Mouse (Mus musculus) neural tube, embryonic 11.5 days (tissue): ENCODE measurements around the gene Slc29a2. TPM values are rescaled to one million over a fixed set of nuclear protein-coding genes. Genes with fewer than 3 reads are reported as not detected.
"Not testable (repeated sequence)": the region's sequence is repeated elsewhere in the genome, so short reads cannot be mapped to it uniquely, and the experiment has no call there.

Experiments
- ATAC-seq: fragments of 200-750 bp; cut with Nextera tagmentation; 2 replicates; pipeline ENCODE4 v1.8.0; 2017; ENCODE audit warnings: moderate number of reproducible peaks, mild to moderate bottlenecking, moderate TSS enrichment, moderate library complexity; ENCODE audit not compliant: insufficient read depth, low FRiP score, low TSS enrichment
- DNase-seq: peaks from one replicate; pipeline ENCODE4 v3.0.0-alpha.2; 2015; ENCODE audit warnings: low spot score
- H3K27ac ChIP-seq: fragments of 300-500 bp; sonication (generic); 2 replicates; pipeline ENCODE4 v1.5.1; 2014; ENCODE audit warnings: low read depth, mild to moderate bottlenecking, low read length
- H3K27me3 ChIP-seq: fragments of 300-500 bp; sonication (generic); 2 replicates; pipeline ENCODE4 v1.6.1; 2014; ENCODE audit warnings: mild to moderate bottlenecking, low read length, mixed read lengths; ENCODE audit not compliant: control insufficient read depth, insufficient read depth
- H3K36me3 ChIP-seq: fragments of 300-500 bp; sonication (generic); 2 replicates; pipeline ENCODE4 v1.6.1; 2014; ENCODE audit warnings: mild to moderate bottlenecking, low read length, moderate library complexity, mixed read lengths; ENCODE audit not compliant: control insufficient read depth, insufficient read depth
- H3K4me1 ChIP-seq: fragments of 300-500 bp; sonication (generic); 2 replicates; pipeline ENCODE4 v1.6.1; 2014; ENCODE audit warnings: low read length, mixed read lengths; ENCODE audit not compliant: control insufficient read depth, insufficient read depth
- H3K4me2 ChIP-seq: fragments of 300-500 bp; sonication (generic); 2 replicates; pipeline ENCODE4 v1.6.1; 2014; ENCODE audit warnings: low read depth, mild to moderate bottlenecking, moderate library complexity
- H3K4me3 ChIP-seq: fragments of 300-500 bp; sonication (generic); 2 replicates; pipeline ENCODE4 v1.5.1; 2014; ENCODE audit warnings: low read depth, low read length
- H3K9ac ChIP-seq: fragments of 300-500 bp; sonication (generic); 2 replicates; pipeline ENCODE4 v1.6.1; 2014; ENCODE audit warnings: mild to moderate bottlenecking, low read length
- H3K9me3 ChIP-seq: fragments of 300-500 bp; sonication (generic); 2 replicates; pipeline ENCODE4 v1.6.1; 2016; ENCODE audit warnings: low read length; ENCODE audit not compliant: control insufficient read depth
- WGBS: fragments of 180-500 bp; shearing (Covaris S2); extraction: QIAGEN DNeasy Blood & Tissue Kit; methylation state at CpG from one replicate; pipeline ENCODE4 v1.1.7; 2014; 5-methylcytosine and 5-hydroxymethylcytosine counted together
- polyA plus RNA-seq: library from polyadenylated mRNA; unstranded; fragments of >200 nt; fragmentation: Nextera tagmentation; extraction: Ambion mirVana; gene quantifications from 2 replicates; pipeline ENCODE4 v1.2.1, GENCODE M21; 2014

Gene Slc29a2
- polyA plus RNA-seq, 1 experiment from 2014 or later: 6.2 TPM

GRCm38 (mm10) chr19:4994043-4994442, 29.6 kb upstream of the Slc29a2 start:
- no peak for ATAC-seq
- 66% methylated on average over 5 of the region's 5 CpGs for WGBS
- no peak for DNase-seq
- Histone ChIP-seq H3K27ac (no peak overlapping the region), H3K9me3 (no peaks in the 10 kb centered on the region), H3K4me1 (no peaks in the 10 kb centered on the region), H3K4me2 (no peak overlapping the region), H3K27me3 (peaks cover 42% of the 10 kb centered on the region), H3K9ac (no peak overlapping the region), H3K36me3 (no peaks in the 10 kb centered on the region), H3K4me3 (no peak overlapping the region)

- H3K9me3 ChIP-seq: no peaks in the 10 kb centered on the region
- H3K4me1 ChIP-seq: 0 out of 2 replicates have a peak, but pooled peaks cover 5% of the 10 kb centered on the region
- no peaks in the 10 kb centered on the region for H3K27me3 ChIP-seq
- WGBS: 77% methylated on average over 6 of the region's 6 CpGs
- H3K4me2 ChIP-seq: no peak overlapping the region
- ATAC-seq (no peak), DNase-seq (no peak)
- H3K4me3 ChIP-seq: no peak overlapping the region
- H3K36me3 ChIP-seq: no peaks in the 10 kb centered on the region
- H3K27ac ChIP-seq: no peak overlapping the region
- no peak overlapping the region for H3K9ac ChIP-seq
Observed at GRCm38 (mm10) chr19:4999445-5000140, 24.1 kb upstream of the Slc29a2 start.

- H3K27me3 ChIP-seq: no peaks in the 10 kb centered on the region
- peak; percentile 92 for DNase-seq
- H3K27ac ChIP-seq: peak overlapping the region; percentile 35; the same call in 1 of the 2 replicates
- H3K4me1 ChIP-seq: 0 out of 2 replicates have a peak, but pooled peaks cover 5% of the 10 kb centered on the region
- H3K4me2 ChIP-seq: peak overlapping the region; percentile 43
- H3K4me3 ChIP-seq: peak overlapping the region; percentile 21
- peak overlapping the region; percentile 23; the same call in 1 of the 2 replicates for H3K9ac ChIP-seq
- peak; percentile 93 for ATAC-seq
- H3K9me3 ChIP-seq: no peaks in the 10 kb centered on the region
- under 1% methylated on average over 39 of the region's 39 CpGs for WGBS
- no peaks in the 10 kb centered on the region for H3K36me3 ChIP-seq
Observed at GRCm38 (mm10) chr19:5001666-5002406, 21.8 kb upstream of the Slc29a2 start.

DNA sequence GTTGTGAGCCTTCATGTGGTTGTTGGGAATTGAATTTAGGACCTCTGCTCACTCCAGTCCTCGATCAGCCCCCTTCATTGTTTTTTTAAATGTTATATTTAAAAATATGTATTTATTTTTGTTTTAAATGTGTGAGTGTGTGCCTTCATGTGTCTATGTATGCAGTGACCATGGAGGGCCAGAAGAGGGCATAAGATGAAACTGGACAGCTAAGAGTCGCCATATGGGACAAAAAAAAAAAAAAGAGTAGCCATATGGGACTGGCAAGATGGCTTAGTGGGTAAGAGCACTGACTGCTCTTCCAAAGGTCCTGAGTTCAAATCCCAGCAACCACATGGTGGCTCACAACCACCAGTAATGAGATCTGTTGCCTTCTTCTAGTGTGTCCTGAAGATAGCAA, 20.0 kb upstream of the Slc29a2 start:
- H3K9me3 ChIP-seq, ATAC-seq, H3K27ac ChIP-seq, H3K27me3 ChIP-seq, H3K4me2 ChIP-seq, DNase-seq, H3K9ac ChIP-seq, H3K4me1 ChIP-seq, H3K4me3 ChIP-seq, H3K36me3 ChIP-seq: not testable (repeated sequence)
- whole genome bisulfite sequencing: 63% methylated on average over 2 of the region's 2 CpGs

GRCm38 (mm10) chr19:5004925-5005324, 18.7 kb upstream of the Slc29a2 start:
- Histone ChIP-seq H3K9ac (no peak overlapping the region), H3K4me2 (no peak overlapping the region), H3K4me1 (0 out of 2 replicates have a peak, but pooled peaks cover 5% of the 10 kb centered on the region), H3K9me3 (no peaks in the 10 kb centered on the region), H3K36me3 (no peaks in the 10 kb centered on the region), H3K27ac (no peak overlapping the region), H3K4me3 (no peak overlapping the region), H3K27me3 (no peaks in the 10 kb centered on the region)
- DNase-seq (no peak), ATAC-seq (no peak)
- 59% methylated on average over 4 of the region's 4 CpGs for WGBS

GRCm38 (mm10) chr19:5013138-5013537, 10.5 kb upstream of the Slc29a2 start:
- no peak for ATAC-seq
- no peaks in the 10 kb centered on the region for H3K4me1 ChIP-seq
- no peaks in the 10 kb centered on the region for H3K36me3 ChIP-seq
- H3K9ac ChIP-seq: no peak overlapping the region
- no peaks in the 10 kb centered on the region for H3K27me3 ChIP-seq
- DNase-seq: no peak
- H3K4me3 ChIP-seq: no peak overlapping the region
- WGBS: 81% methylated on average over 8 of the region's 8 CpGs
- no peaks in the 10 kb centered on the region for H3K9me3 ChIP-seq
- H3K4me2 ChIP-seq: no peak overlapping the region
- H3K27ac ChIP-seq: no peak overlapping the region

GRCm38 (mm10) chr19:5014961-5015398, 8.7 kb upstream of the Slc29a2 start:
- Histone ChIP-seq H3K36me3 (no peaks in the 10 kb centered on the region), H3K27ac (no peak overlapping the region), H3K27me3 (no peaks in the 10 kb centered on the region), H3K9ac (no peak overlapping the region), H3K4me3 (no peak overlapping the region), H3K4me1 (no peaks in the 10 kb centered on the region), H3K4me2 (no peak overlapping the region), H3K9me3 (no peaks in the 10 kb centered on the region)
- peak; percentile 37 for DNase-seq
- WGBS: 21% methylated on average over 8 of the region's 8 CpGs
- ATAC-seq: no peak

DNA sequence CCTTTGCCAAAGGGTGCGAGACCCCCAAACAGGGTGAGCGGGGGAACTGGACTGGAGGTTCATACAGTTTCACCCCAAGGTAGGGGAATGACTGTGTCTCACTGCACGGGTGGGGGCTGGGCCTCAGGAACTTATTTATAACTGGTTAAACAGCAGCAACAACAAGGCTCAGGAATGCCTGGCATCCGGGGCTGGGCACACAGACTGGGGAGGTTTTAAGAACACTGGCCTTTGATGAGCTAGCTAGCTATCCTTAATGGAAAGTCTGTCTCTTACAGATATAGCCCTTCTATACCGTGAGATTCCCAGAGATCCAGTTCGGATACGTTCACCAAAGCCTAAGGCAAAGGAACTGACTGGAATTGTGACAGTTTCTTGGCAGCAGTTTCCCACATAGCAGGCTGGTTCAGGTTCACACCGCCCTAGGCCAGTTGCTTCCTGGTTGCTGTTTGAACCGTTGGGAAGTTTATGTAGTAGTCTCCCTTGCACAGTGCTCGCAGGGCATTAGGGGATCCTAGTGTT, 7.4 kb upstream of the Slc29a2 start:
- no peaks in the 10 kb centered on the region for H3K9me3 ChIP-seq
- no peaks in the 10 kb centered on the region for H3K4me1 ChIP-seq
- 48% methylated on average over 10 of the region's 10 CpGs for WGBS
- no peak overlapping the region for H3K27ac ChIP-seq
- no peak for ATAC-seq
- no peak overlapping the region for H3K4me3 ChIP-seq
- H3K9ac ChIP-seq: no peak overlapping the region
- H3K36me3 ChIP-seq: no peaks in the 10 kb centered on the region
- no peak for DNase-seq
- H3K4me2 ChIP-seq: no peak overlapping the region
- no peaks in the 10 kb centered on the region for H3K27me3 ChIP-seq
